Mouse (Mus musculus): Measurements from ENCODE around the gene Phf23.
A peak's percentile ranks its signal among the peaks of the same experiment; 100 is the strongest.

Gene Phf23

GRCm38 (mm10) chr11:69974907-69975306 lies 20.7 kb upstream of the Phf23 start:
- no peak for DNase-seq (ENCODE audit: low spot score)

- DNase-seq (ENCODE audit: low spot score): no peak
Measured at GRCm38 (mm10) chr11:69976271-69976670, 19.3 kb upstream of the Phf23 start.

GRCm38 (mm10) chr11:69979827-69980195 lies 15.8 kb upstream of the Phf23 start:
- no peak for DNase-seq (ENCODE audit: low spot score)

- DNase-seq (ENCODE audit: low spot score): peak; percentile 90
Measured at GRCm38 (mm10) chr11:69980196-69981140, 15.1 kb upstream of the Phf23 start.

- no peak for DNase-seq (ENCODE audit: low spot score)
Measured at GRCm38 (mm10) chr11:69981141-69981762, 14.3 kb upstream of the Phf23 start, which contains the start of gene Ctdnep1. Gene Ctdnep1, plus strand, starts transcription at chr11:69981156.

GRCm38 (mm10) chr11:69982225-69982624 lies 13.4 kb upstream of the Phf23 start, which contains the start of gene Elp5:
Gene Elp5, minus strand, starts transcription at chr11:69982517.
- DNase-seq (ENCODE audit: low spot score): no peak

- no peak for DNase-seq (ENCODE audit: low spot score)
Measured at GRCm38 (mm10) chr11:69982877-69983276, 12.7 kb upstream of the Phf23 start.

GRCm38 (mm10) chr11:69983377-69983776 lies 12.2 kb upstream of the Phf23 start:
- DNase-seq (ENCODE audit: low spot score): no peak

GRCm38 (mm10) chr11:69984431-69984830 lies 11.1 kb upstream of the Phf23 start:
- DNase-seq (ENCODE audit: low spot score): no peak

GRCm38 (mm10) chr11:69989949-69990348 lies 5.6 kb upstream of the Phf23 start:
- no peak for DNase-seq (ENCODE audit: low spot score)

GRCm38 (mm10) chr11:69990850-69991691 lies 4.5 kb upstream of the Phf23 start, which contains the start of gene Gabarap:
Gene Gabarap, plus strand, starts transcription at chr11:69991143.
- peak; percentile 91 for DNase-seq (ENCODE audit: low spot score)

- DNase-seq (ENCODE audit: low spot score): no peak
Measured at GRCm38 (mm10) chr11:69991711-69992110, 3.9 kb upstream of the Phf23 start.

GRCm38 (mm10) chr11:69992396-69992795 lies 3.2 kb upstream of the Phf23 start:
- DNase-seq (ENCODE audit: low spot score): no peak

GRCm38 (mm10) chr11:69992932-69993331 lies 2.6 kb upstream of the Phf23 start:
- DNase-seq (ENCODE audit: low spot score): no peak

- no peak for DNase-seq (ENCODE audit: low spot score)
Measured at GRCm38 (mm10) chr11:69994401-69995090, 1.0 kb upstream of the Phf23 start.

GRCm38 (mm10) chr11:69996161-69997061 lies 834 bp downstream of the Phf23 start:
- no peak for DNase-seq (ENCODE audit: low spot score)

GRCm38 (mm10) chr11:69997070-69997509 lies 1.5 kb downstream of the Phf23 start:
- peak; percentile 74 for DNase-seq (ENCODE audit: low spot score)

GRCm38 (mm10) chr11:69998567-69999491 lies 3.3 kb downstream of the Phf23 start:
- DNase-seq (ENCODE audit: low spot score): no peak

GRCm38 (mm10) chr11:69999666-70000065 lies 4.1 kb downstream of the Phf23 start:
- no peak for DNase-seq (ENCODE audit: low spot score)

All from urinary bladder, postnatal 10 days (tissue).